Mouse (Mus musculus): ENCODE data around the gene Lingo1. TPM values are rescaled to one million over a fixed set of nuclear protein-coding genes. Genes with fewer than 3 reads are reported as not detected.

Gene Lingo1
- polyA plus RNA-seq, 1 experiment, result 1.0 TPM

DNA sequence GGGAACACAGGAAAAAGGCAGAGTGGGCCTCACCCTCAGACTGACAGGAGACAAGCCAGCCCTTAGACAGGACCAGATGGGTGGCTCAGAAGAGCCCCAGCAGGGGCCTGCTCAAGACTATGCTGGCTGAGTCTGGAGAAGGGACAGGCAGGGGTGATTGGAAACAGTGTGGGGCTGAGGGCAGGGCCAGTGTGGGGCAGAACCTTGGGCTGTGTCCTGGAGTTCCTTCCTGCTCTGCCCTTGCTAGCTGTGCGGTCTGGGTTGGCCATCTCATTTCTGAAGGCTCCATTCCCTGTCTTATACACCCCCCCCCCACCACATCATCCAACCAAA lies 109.2 kb downstream of the Lingo1 start:
- Histone ChIP-seq H3K4me3 (ENCODE audit: low read depth, low read length) (no peak overlapping the region), H3K27ac (ENCODE audit: insufficient read depth, low read length) (no peak overlapping the region), H3K36me3 (ENCODE audit: control insufficient read depth, insufficient read depth, low read length, poor library complexity, severe bottlenecking) (no peaks in the 10 kb centered on the region), H3K9me3 (replicated peaks; ENCODE audit: control insufficient read depth, insufficient read depth, low read length, poor library complexity, severe bottlenecking) (no peaks in the 10 kb centered on the region), H3K4me1 (ENCODE audit: control insufficient read depth, insufficient read depth, low read length) (no peaks in the 10 kb centered on the region), H3K27me3 (ENCODE audit: control insufficient read depth, insufficient read depth, low read length, poor library complexity, severe bottlenecking) (no peaks in the 10 kb centered on the region), H3K9ac (ENCODE audit: low read depth, poor library complexity, severe bottlenecking) (no peak overlapping the region)
- TF ChIP-seq POLR2A (IDR thresholded peaks at IDR 0.05; ENCODE audit: insufficient read depth, low read length) (no peak), EP300 (IDR thresholded peaks at IDR 0.05; ENCODE audit: insufficient read depth, low read depth, low read length) (no peak), CTCF (IDR thresholded peaks at IDR 0.05; ENCODE audit: low read depth, low read length) (no peak)

DNA sequence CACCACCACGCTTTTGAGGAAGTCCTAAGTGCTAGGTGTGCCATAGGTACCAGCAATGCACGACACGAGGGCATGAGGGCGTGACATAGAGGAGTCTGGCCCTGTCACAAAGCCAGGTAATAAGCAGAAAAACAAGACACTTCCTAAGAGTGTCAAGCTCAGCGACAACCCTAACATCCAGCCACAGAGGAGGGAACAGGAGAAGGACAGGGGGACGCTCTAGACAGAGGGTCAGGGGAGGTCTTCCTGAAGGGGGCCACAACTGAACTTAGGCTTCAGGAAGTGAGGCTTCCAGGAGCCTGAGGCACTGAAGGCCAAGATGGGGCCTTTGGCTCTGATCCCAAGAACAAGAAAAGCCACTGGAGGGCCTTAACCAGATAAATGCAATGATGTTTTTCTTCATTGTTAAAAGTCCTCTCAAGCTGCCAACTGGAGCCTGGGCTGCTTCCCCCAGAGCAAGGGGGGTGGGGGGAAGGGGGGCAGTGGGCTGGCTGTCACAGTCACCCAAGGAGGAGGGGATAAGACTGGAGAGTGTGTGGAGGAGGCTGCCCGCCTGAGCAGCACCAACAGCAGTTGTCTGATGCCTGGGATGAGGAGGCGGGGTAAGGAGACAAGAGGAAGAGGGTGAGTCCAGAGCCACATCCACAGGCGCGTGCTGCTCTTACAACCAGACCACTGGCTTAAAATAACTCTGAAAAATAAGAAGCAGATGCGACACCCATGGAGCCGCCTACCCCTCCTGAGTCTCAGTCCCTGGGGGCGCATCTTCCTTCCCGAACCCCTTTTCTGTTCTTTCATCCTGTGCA lies 109.7 kb downstream of the Lingo1 start:
- Histone ChIP-seq H3K36me3 (ENCODE audit: control insufficient read depth, insufficient read depth, low read length, poor library complexity, severe bottlenecking) (no peaks in the 10 kb centered on the region), H3K27me3 (ENCODE audit: control insufficient read depth, insufficient read depth, low read length, poor library complexity, severe bottlenecking) (no peaks in the 10 kb centered on the region), H3K4me3 (ENCODE audit: low read depth, low read length) (no peak overlapping the region), H3K9me3 (replicated peaks; ENCODE audit: control insufficient read depth, insufficient read depth, low read length, poor library complexity, severe bottlenecking) (no peaks in the 10 kb centered on the region), H3K9ac (ENCODE audit: low read depth, poor library complexity, severe bottlenecking) (no peak overlapping the region), H3K27ac (ENCODE audit: insufficient read depth, low read length) (no peak overlapping the region), H3K4me1 (ENCODE audit: control insufficient read depth, insufficient read depth, low read length) (no peaks in the 10 kb centered on the region)
- TF ChIP-seq CTCF (IDR thresholded peaks at IDR 0.05; ENCODE audit: low read depth, low read length) (no peak), EP300 (IDR thresholded peaks at IDR 0.05; ENCODE audit: insufficient read depth, low read depth, low read length) (no peak), POLR2A (IDR thresholded peaks at IDR 0.05; ENCODE audit: insufficient read depth, low read length) (no peak)

DNA sequence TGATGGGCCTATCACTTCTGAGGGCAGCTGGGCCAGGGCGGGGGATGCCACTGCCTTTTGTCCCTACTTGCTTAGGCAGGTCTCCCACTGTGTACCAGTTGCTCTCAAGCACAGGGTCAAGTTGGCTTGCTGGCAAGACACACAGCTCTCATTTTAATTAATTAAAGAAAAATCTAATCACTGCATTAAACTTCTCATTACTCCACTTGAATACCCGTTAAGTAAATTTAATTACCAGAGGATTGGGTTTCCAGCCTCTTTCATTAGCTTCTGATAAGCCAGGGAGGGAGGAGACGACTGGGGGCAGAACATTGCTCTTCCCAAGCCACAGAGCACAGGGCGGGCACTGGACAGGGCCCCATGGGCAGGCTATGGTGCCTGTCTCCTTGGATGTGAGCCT lies 113.4 kb downstream of the Lingo1 start:
- H3K4me3 ChIP-seq (ENCODE audit: low read depth, low read length), result no peak overlapping the region
- H3K27ac ChIP-seq (ENCODE audit: insufficient read depth, low read length), result no peak overlapping the region
- H3K4me1 ChIP-seq (ENCODE audit: control insufficient read depth, insufficient read depth, low read length), result no peaks in the 10 kb centered on the region
- H3K27me3 ChIP-seq (ENCODE audit: control insufficient read depth, insufficient read depth, low read length, poor library complexity, severe bottlenecking), result no peaks in the 10 kb centered on the region
- no peaks in the 10 kb centered on the region for H3K36me3 ChIP-seq (ENCODE audit: control insufficient read depth, insufficient read depth, low read length, poor library complexity, severe bottlenecking)
- H3K9ac ChIP-seq (ENCODE audit: low read depth, poor library complexity, severe bottlenecking), result no peak overlapping the region
- no peaks in the 10 kb centered on the region for H3K9me3 ChIP-seq (replicated peaks; ENCODE audit: control insufficient read depth, insufficient read depth, low read length, poor library complexity, severe bottlenecking)
- TF ChIP-seq CTCF (IDR thresholded peaks at IDR 0.05; ENCODE audit: low read depth, low read length) (no peak), EP300 (IDR thresholded peaks at IDR 0.05; ENCODE audit: insufficient read depth, low read depth, low read length) (no peak), POLR2A (IDR thresholded peaks at IDR 0.05; ENCODE audit: insufficient read depth, low read length) (no peak)

DNA sequence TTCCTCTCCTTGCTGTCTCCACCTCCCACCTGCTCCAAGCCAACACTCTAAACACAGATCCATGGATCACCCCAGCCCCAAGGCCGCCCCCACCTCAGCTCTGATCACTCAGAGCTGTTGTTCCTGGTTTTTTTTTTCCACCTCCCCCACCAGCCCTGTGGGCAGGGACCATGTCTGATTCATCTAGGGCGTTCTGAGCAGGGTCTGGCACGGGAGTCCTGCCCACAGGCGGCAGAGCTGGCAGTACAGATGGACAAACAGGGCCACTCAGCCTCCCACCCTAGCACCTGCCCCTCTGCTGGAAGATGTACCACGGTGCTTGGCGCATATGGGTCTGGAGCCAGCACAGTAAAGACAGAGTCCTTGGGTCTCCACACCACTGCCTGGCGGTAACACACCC lies 114.3 kb downstream of the Lingo1 start:
- Histone ChIP-seq H3K9ac (ENCODE audit: low read depth, poor library complexity, severe bottlenecking) (no peak overlapping the region), H3K4me1 (ENCODE audit: control insufficient read depth, insufficient read depth, low read length) (no peaks in the 10 kb centered on the region), H3K4me3 (ENCODE audit: low read depth, low read length) (no peak overlapping the region), H3K27me3 (ENCODE audit: control insufficient read depth, insufficient read depth, low read length, poor library complexity, severe bottlenecking) (no peaks in the 10 kb centered on the region), H3K9me3 (replicated peaks; ENCODE audit: control insufficient read depth, insufficient read depth, low read length, poor library complexity, severe bottlenecking) (no peaks in the 10 kb centered on the region), H3K36me3 (ENCODE audit: control insufficient read depth, insufficient read depth, low read length, poor library complexity, severe bottlenecking) (no peaks in the 10 kb centered on the region), H3K27ac (ENCODE audit: insufficient read depth, low read length) (no peak overlapping the region)
- TF ChIP-seq CTCF (IDR thresholded peaks at IDR 0.05; ENCODE audit: low read depth, low read length), result no peak
- TF ChIP-seq POLR2A (IDR thresholded peaks at IDR 0.05; ENCODE audit: insufficient read depth, low read length), result no peak
- no peak for TF ChIP-seq EP300 (IDR thresholded peaks at IDR 0.05; ENCODE audit: insufficient read depth, low read depth, low read length)

DNA sequence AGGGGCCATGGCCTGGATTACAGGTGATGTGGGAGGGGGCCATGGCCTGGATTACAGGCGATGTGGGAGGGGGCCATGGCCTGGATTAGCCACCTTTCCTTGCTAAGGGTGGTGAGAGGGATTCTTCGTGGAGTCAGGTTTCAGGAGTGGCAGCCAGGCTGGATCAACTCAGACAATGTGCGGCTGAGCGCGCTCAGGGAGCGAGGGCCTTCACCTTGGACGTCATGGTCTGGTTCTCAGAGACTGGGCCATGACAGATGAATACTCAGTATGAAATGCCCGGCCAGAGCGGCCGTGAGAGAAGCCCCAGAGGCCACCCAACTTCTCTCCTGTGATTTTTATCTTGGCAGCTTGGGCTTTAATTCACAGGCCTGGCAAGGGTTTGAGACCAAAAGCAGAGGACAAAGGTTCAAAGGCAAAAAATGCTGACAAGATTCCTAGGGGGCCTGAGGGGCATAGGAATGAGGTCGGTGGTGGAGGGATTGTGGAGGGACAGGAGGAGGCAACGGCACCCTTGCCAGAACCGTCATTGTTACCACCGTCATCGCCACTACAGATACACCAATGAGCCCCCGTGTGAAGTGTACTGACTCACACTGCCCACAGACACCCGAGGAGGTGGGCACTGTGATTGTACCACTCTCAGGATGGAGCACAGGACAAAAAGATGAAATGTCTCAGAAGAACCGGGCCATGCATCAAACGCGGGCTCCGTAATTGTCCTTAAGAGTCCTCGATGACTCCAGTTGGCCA lies 117.2 kb downstream of the Lingo1 start:
- Histone ChIP-seq H3K9me3 (replicated peaks; ENCODE audit: control insufficient read depth, insufficient read depth, low read length, poor library complexity, severe bottlenecking) (no peaks in the 10 kb centered on the region), H3K36me3 (ENCODE audit: control insufficient read depth, insufficient read depth, low read length, poor library complexity, severe bottlenecking) (no peaks in the 10 kb centered on the region), H3K9ac (ENCODE audit: low read depth, poor library complexity, severe bottlenecking) (no peak overlapping the region), H3K4me3 (ENCODE audit: low read depth, low read length) (no peak overlapping the region), H3K27ac (ENCODE audit: insufficient read depth, low read length) (no peak overlapping the region), H3K27me3 (ENCODE audit: control insufficient read depth, insufficient read depth, low read length, poor library complexity, severe bottlenecking) (no peaks in the 10 kb centered on the region), H3K4me1 (ENCODE audit: control insufficient read depth, insufficient read depth, low read length) (no peaks in the 10 kb centered on the region)
- TF ChIP-seq EP300 (IDR thresholded peaks at IDR 0.05; ENCODE audit: insufficient read depth, low read depth, low read length) (no peak), CTCF (IDR thresholded peaks at IDR 0.05; ENCODE audit: low read depth, low read length) (no peak), POLR2A (IDR thresholded peaks at IDR 0.05; ENCODE audit: insufficient read depth, low read length) (no peak)

DNA sequence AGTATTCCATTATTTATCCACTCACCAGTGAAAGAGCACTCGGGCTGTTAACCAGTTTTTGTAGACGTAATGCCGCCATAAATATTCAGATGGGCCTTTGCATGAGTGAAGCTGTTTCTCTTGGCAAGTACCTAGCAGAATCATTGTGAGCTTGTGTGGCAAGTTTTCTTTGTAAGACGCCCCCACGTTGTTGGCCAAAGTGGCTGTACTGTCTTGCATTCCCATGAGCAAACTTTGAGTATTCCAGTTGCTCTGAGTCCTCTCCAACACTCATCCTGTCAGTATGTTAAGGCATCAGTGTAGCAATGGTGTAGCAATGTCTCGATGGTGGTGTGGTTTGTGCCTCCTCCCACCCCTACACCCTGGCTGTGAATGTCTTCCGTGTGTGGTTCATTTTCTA lies 120.6 kb downstream of the Lingo1 start:
- H3K27ac ChIP-seq (ENCODE audit: insufficient read depth, low read length), result no peak overlapping the region
- TF ChIP-seq EP300 (IDR thresholded peaks at IDR 0.05; ENCODE audit: insufficient read depth, low read depth, low read length) (no peak), POLR2A (IDR thresholded peaks at IDR 0.05; ENCODE audit: insufficient read depth, low read length) (no peak), CTCF (IDR thresholded peaks at IDR 0.05; ENCODE audit: low read depth, low read length) (no peak)
- H3K4me1 ChIP-seq (ENCODE audit: control insufficient read depth, insufficient read depth, low read length), result no peaks in the 10 kb centered on the region

More for the DNA sequence above, 120.6 kb downstream of the Lingo1 start:
- Histone ChIP-seq H3K9me3 (replicated peaks; ENCODE audit: control insufficient read depth, insufficient read depth, low read length, poor library complexity, severe bottlenecking) (no peaks in the 10 kb centered on the region), H3K9ac (ENCODE audit: low read depth, poor library complexity, severe bottlenecking) (no peak overlapping the region), H3K36me3 (ENCODE audit: control insufficient read depth, insufficient read depth, low read length, poor library complexity, severe bottlenecking) (no peaks in the 10 kb centered on the region), H3K4me3 (ENCODE audit: low read depth, low read length) (no peak overlapping the region), H3K27me3 (ENCODE audit: control insufficient read depth, insufficient read depth, low read length, poor library complexity, severe bottlenecking) (no peaks in the 10 kb centered on the region)
